Mouse (Mus musculus): ENCODE results near the gene Ptges2.

Gene Ptges2

GRCm38 (mm10) chr2:32375317-32375940, 20.3 kb upstream of the Ptges2 start:
- no peak for DNase-seq (ENCODE audit: low spot score)

DNA sequence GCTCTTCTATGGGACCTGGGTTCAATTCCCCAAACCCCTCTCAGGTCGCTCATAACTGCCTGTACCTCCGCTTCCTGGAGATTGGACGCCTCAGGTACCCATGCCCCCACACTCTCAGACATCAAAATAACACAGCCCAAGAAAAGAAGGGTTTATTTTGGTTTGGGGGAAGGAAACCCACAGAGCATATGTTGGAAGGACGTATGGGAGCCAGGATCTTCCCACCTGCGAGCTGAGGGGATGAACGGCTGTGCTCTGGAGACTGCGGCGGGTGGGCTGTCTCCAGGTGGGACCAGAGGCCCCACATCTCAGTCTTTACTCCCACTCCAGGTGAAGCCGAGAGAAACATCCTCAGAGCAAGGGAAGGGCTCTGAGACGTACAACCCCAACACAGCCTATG, 18.7 kb upstream of the Ptges2 start:
- DNase-seq (ENCODE audit: low spot score), result no peak

DNA sequence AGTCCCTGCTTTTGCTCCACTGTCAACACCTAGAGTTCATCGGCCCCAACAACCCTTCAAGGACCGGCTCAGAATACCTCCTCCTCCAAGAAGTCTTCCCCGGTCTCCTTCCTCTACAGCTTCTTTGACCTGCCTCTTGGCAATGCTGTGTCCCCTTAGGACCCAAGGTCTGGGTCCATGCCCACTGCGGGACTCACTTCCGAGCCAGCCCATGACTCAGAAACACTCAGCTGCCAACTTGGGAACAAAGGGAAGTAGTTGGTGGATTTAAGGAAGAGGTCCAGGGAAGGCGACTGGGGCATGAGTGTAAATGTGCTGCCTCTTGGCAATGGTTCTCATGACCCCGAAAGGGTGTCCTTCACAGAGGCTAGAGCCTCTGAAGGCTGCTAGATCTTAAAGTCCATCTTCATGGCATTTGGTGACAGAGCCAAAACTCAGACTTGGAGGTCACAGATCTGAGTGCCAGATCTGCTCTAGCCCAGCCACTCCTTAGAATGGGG, 15.6 kb upstream of the Ptges2 start:
- DNase-seq (ENCODE audit: low spot score), result no peak

DNA sequence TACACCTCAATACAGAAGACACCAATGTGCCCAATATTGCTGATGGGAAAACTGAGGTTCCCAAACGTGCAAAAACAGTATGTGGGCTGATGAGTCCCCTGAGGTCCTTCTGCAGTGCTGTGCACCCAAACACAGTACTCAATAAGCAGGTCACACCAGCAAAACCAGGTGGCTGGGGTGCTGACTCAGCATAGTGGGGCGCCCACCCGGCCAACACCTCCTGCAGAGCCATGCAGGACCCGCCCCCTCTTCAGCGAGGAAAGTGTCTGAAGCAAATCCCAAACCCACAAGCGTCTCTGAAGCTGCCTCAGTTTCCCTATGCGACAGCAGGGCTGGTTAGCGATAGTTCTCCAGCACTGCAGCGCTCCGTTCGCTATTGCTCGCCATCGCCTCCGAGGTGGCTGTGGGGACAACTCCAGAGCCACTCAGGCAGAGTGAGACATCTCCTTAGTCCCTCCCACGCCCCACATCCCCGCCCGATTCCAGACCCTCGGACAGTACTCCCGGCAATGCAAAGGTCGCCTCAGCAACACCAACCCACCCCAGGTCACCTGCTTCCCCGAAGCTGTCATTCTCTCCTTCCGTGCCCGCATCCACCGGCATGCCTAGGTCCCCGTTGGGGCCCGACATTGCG, 14.4 kb upstream of the Ptges2 start:
- peak; percentile 55 for DNase-seq (ENCODE audit: low spot score)

- DNase-seq (ENCODE audit: low spot score), result peak; percentile 99
Observed at GRCm38 (mm10) chr2:32381775-32382223, 13.9 kb upstream of the Ptges2 start, which contains the start of gene 1110008P14Rik. Gene 1110008P14Rik (minus strand): TSS chr2:32381938.

GRCm38 (mm10) chr2:32382689-32383088, 13.0 kb upstream of the Ptges2 start:
- DNase-seq (ENCODE audit: low spot score), result no peak

- DNase-seq (ENCODE audit: low spot score), result no peak
Observed at GRCm38 (mm10) chr2:32387706-32388490, 7.8 kb upstream of the Ptges2 start, which contains the start of gene Lcn2. Gene Lcn2 (minus strand): TSS chr2:32388252.

GRCm38 (mm10) chr2:32389157-32389556, 6.5 kb upstream of the Ptges2 start:
- no peak for DNase-seq (ENCODE audit: low spot score)

DNA sequence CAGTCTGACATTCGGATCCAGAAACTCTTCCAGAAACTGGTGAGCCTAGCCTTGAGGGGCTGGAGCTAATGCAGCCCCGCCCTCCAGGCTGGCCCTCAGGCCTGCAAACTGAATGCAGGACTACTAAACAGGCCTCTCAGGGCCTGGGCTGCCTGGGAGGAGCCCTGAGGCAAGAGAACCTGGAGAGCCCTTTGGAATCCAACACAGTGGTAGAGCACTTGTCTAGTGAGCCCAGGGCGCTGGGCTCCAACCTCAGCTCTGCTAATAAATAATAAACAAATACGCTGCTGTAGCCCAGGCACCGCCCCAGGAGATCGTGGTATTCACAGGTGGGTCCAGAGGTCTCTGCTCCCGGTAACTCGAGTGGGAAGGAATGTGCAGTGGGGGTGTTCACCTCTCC, 4.8 kb upstream of the Ptges2 start:
- DNase-seq (ENCODE audit: low spot score), result no peak

- DNase-seq (ENCODE audit: low spot score), result no peak
Observed at GRCm38 (mm10) chr2:32392063-32392462, 3.6 kb upstream of the Ptges2 start.

DNA sequence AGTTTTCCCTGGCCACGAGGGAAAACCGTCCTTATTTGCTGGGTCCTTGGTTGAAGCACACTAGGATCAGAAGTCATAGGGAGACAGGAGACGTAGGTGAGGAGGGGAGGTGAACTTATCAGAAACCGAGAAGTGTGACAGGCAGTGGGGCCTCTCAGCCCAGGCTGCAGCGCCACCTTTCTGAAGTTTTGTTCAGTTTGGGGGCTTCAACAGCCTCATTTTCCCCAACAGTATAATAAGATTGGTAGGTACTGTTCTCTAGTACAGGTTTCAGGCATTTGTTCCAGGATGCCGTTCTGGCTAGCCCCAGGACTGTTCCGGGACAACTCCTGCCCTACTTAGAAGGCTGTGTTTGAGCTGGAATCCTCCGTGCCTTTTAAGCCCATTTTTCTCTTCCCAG, 723 bp upstream of the Ptges2 start:
- peak; percentile 59 for DNase-seq (ENCODE audit: low spot score)

- peak; percentile 96 for DNase-seq (ENCODE audit: low spot score)
Observed at GRCm38 (mm10) chr2:32395946-32396621, 388 bp downstream of the Ptges2 start.

GRCm38 (mm10) chr2:32396695-32397094, 999 bp downstream of the Ptges2 start:
- peak; percentile 36 for DNase-seq (ENCODE audit: low spot score)

DNA sequence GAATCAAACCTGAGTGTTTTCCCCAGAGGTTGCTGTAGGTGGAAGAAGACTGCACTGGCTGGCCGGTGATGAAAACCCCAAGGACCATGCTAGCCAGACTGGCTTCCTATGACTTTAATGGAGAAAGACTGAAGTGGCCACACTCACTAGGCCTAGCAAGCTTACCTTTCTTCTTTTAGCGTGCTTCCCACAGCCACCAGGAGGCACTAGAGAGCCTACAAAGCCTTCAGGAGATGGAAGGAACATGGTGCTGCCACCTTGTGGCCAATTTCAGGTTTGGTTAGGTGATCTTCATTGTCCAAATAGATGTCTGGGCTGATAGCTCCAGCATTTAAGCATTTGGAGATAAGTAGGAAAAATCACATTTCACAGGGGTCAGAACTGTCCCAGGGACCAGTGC, 9.0 kb downstream of the Ptges2 start:
- DNase-seq (ENCODE audit: low spot score), result peak; percentile 99

GRCm38 (mm10) chr2:32407144-32407824, 11.6 kb downstream of the Ptges2 start:
- no peak for DNase-seq (ENCODE audit: low spot score)

DNA sequence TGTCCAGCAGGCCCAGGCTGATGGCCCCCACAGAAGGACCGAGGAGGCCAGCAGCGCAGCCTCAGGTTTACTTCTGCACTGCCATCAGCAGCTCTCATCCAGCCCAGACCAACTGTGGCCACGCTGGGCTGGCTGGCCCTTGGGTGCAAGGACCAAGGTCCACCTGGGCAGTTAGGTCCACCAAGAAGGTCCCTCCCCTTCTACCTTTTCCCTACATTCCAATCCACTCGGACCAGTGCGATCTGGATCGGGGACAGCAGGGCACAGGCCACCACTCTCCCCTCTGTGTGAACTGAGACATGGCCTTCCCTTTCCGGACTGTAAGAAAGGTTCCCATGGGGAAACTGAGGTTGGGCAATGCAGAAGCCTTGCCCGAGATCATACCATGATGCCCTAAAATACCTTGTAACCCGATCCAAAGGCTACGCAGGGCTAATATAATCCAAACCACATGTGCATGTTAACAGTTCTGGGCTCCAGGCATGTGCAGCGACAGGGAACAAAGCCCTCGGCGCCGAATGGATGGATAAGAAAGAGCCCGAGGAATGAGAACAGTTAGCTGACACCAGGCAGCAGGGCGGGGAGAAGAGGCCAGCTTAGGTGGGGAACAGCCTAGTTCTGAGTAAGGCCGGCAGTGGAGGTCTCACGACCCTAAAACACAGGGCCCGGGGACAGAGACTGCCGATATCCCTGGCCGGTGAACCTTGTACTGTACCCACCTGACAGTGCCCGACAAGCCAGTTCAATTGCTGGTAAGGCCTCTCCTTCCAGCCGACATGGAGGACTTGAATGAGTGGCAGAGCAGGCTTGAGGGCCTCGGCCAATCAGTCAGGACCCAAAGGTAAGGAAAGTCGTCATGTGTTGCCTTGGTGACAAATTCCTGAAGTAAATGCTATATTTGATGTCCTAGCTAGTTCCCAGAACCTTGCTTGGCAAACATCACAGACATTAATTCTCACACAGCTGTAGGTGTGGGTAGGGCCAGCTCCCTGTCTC, 13.0 kb downstream of the Ptges2 start:
- DNase-seq (ENCODE audit: low spot score), result peak; percentile 57

DNA sequence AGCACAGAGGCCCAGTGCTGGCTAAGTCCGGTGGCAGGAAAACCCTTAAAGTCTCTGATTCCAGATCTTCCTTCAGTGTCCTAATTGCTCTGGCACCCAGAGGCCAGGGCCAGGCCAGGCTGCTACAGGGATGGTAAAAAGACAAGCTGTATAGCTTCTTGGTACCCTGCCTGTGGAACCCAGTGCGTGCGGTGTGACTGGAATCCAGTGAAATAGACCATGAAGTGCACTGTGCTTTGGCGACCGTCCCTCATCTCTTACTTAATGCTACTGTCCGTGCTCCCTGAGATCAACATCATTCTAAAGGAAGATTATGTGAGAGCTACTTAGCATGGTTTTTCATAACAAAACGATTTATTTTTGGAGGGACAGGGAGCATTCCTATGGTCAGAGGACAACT, 15.7 kb downstream of the Ptges2 start:
- no peak for DNase-seq (ENCODE audit: low spot score)

DNA sequence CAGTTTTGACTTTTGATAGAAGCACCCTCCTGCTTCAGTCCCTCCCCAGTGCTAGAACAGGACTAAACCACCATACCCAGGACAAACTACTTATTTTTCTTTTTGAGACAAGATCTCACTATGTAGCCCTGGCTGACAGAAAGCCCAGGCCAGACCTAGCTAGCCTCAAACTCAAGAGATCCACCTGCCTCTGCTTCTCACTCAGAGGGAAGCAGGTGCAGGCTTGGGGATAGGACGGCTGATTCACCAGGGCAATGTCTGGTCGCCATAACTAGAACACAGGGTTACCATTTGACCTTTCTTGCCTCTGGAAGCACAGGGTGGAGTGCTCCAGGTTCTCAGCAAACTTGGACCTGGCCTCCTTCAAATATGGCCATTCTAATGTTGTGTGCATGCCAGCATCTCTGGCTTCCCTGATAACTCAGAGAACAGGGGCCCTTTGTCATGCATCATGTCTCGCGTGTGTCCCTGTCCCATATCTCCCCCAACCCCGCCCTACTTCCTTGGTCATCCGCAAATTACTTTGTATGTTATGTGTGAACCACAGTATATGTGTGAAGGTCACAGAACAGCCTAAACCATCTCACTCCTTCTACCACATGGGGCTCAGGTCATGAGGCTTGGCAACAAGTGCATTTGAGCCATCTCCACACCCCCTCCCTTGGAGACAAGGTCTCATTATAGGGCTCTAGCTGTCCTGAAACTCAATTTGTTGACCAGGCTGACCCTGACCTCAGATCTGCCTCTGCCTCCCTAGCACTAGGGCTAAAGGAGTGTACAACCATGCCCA, 17.2 kb downstream of the Ptges2 start:
- no peak for DNase-seq (ENCODE audit: low spot score)

DNA sequence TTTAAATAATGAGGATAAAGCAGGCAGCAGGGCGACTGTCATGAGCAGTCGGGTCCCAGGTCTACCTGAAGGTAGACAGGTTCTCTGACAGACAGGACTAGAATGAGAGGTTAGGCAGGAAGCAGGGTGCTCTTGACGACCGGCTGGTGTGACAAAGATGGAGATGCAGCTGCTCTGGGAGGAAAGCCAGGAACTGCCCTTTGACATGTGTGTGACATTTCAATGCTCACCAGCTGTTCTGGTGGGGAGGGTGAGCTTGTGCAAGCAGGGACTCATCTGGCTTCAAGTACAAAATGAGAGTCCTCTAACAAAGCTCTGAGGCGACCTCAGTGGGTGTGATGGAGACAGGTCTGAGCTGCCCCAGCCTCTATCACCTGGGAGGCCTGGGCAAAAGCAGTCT, 18.2 kb downstream of the Ptges2 start:
- DNase-seq (ENCODE audit: low spot score), result no peak

- no peak for DNase-seq (ENCODE audit: low spot score)
Observed at GRCm38 (mm10) chr2:32415801-32416200, 20.1 kb downstream of the Ptges2 start.
